Mouse (Mus musculus): ENCODE results near the gene Hnrnpa3.

DNA sequence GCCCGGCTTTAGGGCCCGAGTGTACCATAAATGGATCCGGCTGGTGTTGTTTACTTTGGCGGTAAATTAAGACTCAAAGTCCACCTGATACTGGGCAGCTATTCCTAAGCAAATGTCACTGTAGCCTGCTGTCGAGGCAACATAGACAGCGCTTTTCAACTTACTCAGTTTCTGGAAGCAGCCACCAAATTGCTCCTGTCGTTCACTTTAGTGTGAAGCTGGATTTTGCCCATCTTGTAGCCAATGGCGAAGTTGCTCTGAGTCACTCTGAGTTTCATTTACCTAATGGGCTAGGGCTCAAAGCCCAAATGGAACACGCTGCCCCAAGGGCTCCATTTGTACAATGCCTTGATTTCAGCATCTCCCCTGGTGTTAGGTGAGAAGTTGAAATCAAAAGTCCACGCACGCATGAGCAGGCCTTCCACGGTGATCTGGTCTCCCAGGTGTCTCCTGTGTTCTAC is 26.3 kb upstream of the Hnrnpa3 start:
- no peak for TF ChIP-seq POLR2A (IDR thresholded peaks at IDR 0.05; ENCODE audit: low read depth, low read length)
- TF ChIP-seq CTCF (IDR thresholded peaks at IDR 0.05; ENCODE audit: extremely low read depth, insufficient read length, insufficient replicate concordance, low read depth, low read length), result no peak
